Comparison of ENCODE assay signal across 24 mouse cellular contexts in genomic region chr14:10485798-10486197, GRCm38 (mm10).
DNase-seq lines count a peak whose midpoint lies in the region; ATAC-seq and TF ChIP-seq lines count a peak whose summit lies in the region.
"Had no signal": no experiment of that assay in that cellular context is flagged by ENCODE, and none has a peak within 500 bp of the region (broad histone marks: within the 10 kb centered on the region; RNA-seq: fewer than 3 reads in every experiment).

No protein-coding gene starts in this region.

- H3K4me1 ChIP-seq in heart, embryonic 10.5 days: no peaks in the 10 kb centered on the region
- no peaks in the 10 kb centered on the region for H3K4me1 ChIP-seq in forebrain, postnatal 0 days (ENCODE audit: insufficient read depth)

- no peaks in the 10 kb centered on the region for H3K36me3 ChIP-seq in heart, embryonic 10.5 days
- H3K36me3 ChIP-seq in forebrain, postnatal 0 days (ENCODE audit: insufficient read depth): no peaks in the 10 kb centered on the region
- H3K36me3 ChIP-seq: G1E had no signal

- no peak for DNase-seq in frontal cortex, postnatal 14 days (ENCODE audit: low spot score in 2 of 2)
- peak; percentile 41 for DNase-seq in heart, adult 11 months
- DNase-seq in heart, embryonic 10.5 days (ENCODE audit: low spot score): no peak
- peak; percentile 64 for DNase-seq in Muller cell, postnatal 12 days (ENCODE audit: inconsistent ontology term)
- peak; percentile 27 for DNase-seq in brain, adult 2 months (ENCODE audit: low read depth, low spot score)
- DNase-seq in kidney, postnatal 36 days: no peak
- no peak for DNase-seq in forebrain, postnatal 0 days
- DNase-seq: adrenal gland, adult 2 months; adrenal gland, adult 8-10 months; adrenal gland, postnatal 10 days; adrenal gland, postnatal 14 days; adrenal gland, postnatal 25 days; adrenal gland, postnatal 36 days; B cell, adult 2 months; cerebellum, adult 11 months; cerebellum, adult 11-12 months; cerebellum, adult 18-20 months; cerebellum, adult 2 months had no signal

- no peak for TF ChIP-seq CTCF in forebrain, postnatal 0 days (IDR thresholded peaks at IDR 0.05; ENCODE audit: low read depth)

- no peaks in the 10 kb centered on the region for H3K9me3 ChIP-seq in heart, embryonic 10.5 days
- no peaks in the 10 kb centered on the region for H3K9me3 ChIP-seq in forebrain, postnatal 0 days (ENCODE audit: low read length)
- H3K9me3 ChIP-seq: G1E had no signal

- no peak overlapping the region for H3K4me2 ChIP-seq in forebrain, postnatal 0 days (ENCODE audit: low read depth)

- no peak overlapping the region for H3K27ac ChIP-seq in heart, embryonic 10.5 days
- no peak overlapping the region for H3K27ac ChIP-seq in forebrain, postnatal 0 days (ENCODE audit: low read depth, low read length)

- no peak overlapping the region for H3K9ac ChIP-seq in forebrain, postnatal 0 days

- no peaks in the 10 kb centered on the region for H3K27me3 ChIP-seq in heart, embryonic 10.5 days (ENCODE audit: insufficient read depth, poor library complexity, severe bottlenecking)
- no peaks in the 10 kb centered on the region for H3K27me3 ChIP-seq in forebrain, postnatal 0 days (ENCODE audit: insufficient read depth, low read length)
- H3K27me3 ChIP-seq: CH12.LX, Patski had no signal

- H3K4me3 ChIP-seq in heart, embryonic 10.5 days: no peak overlapping the region
- no peak overlapping the region for H3K4me3 ChIP-seq in forebrain, postnatal 0 days (ENCODE audit: low read depth, low read length)

- ATAC-seq in frontal cortex, adult (ENCODE audit: low TSS enrichment): peak; percentile 75
- ATAC-seq in forebrain, postnatal 0 days: no peak
- ATAC-seq: activated CD4-positive, CD25-positive, alpha-beta regulatory T cell, adult 4 months; CD4-positive, CD25-positive, alpha-beta regulatory T cell, adult 4 months; Patski had no signal

- 73% methylated on average over 3 of the region's 3 CpGs for WGBS in heart, embryonic 10.5 days
- WGBS in forebrain, postnatal 0 days: 85% methylated on average over 3 of the region's 3 CpGs

Comparison
In these comparisons a context has a peak if more than half of its experiments do, and no peak if none do; other contexts are left out.
1. DNase-seq: peak in heart, adult 11 months (single experiment), Muller cell, postnatal 12 days (single experiment) and brain, adult 2 months (single experiment); none in frontal cortex, postnatal 14 days (0 of 2), heart, embryonic 10.5 days (single experiment), kidney, postnatal 36 days (0 of 2) and forebrain, postnatal 0 days (single experiment).